Mouse (Mus musculus) liver, embryonic 14.5 days (tissue): ENCODE data around the gene Gm4858. TPM values are rescaled to one million over a fixed set of nuclear protein-coding genes. Genes with fewer than 3 reads are reported as not detected.
"Not testable (repeated sequence)": the region's sequence is repeated elsewhere in the genome, so short reads cannot be mapped to it uniquely, and the experiment has no call there.

ENCODE experiments used
- ATAC-seq: fragments of 200-750 bp; cut with Nextera tagmentation; 2 replicates; pipeline ENCODE4 v1.8.0; 2017; ENCODE audit warnings: moderate number of reproducible peaks, mild to moderate bottlenecking, moderate library complexity; ENCODE audit not compliant: insufficient read depth
- DNase-seq, 3 experiments: peaks; one replicate each; pipeline ENCODE4 v3.0.0-alpha.2; 2012 to 2013; ENCODE audit warnings: low read depth in 3 of 3, low spot score in 3 of 3
- H3K27ac ChIP-seq: fragments of 300-500 bp; sonication (generic); 2 replicates; pipeline ENCODE4 v1.5.1; 2014; ENCODE audit warnings: moderate library complexity, mild to moderate bottlenecking, control low read depth, inconsistent platforms
- H3K27me3 ChIP-seq: fragments of 300-500 bp; sonication (generic); 2 replicates; pipeline ENCODE4 v1.6.1; 2014; ENCODE audit warnings: mild to moderate bottlenecking, low read length, moderate library complexity; ENCODE audit not compliant: control insufficient read depth, insufficient read depth
- H3K36me3 ChIP-seq: fragments of 300-500 bp; sonication (generic); replicated peaks from 2 replicates; pipeline ENCODE4 v1.6.1; 2014; ENCODE audit warnings: low read depth; ENCODE audit not compliant: control insufficient read depth, insufficient read depth
- H3K4me1 ChIP-seq, 2 experiments: fragments of 200-500 bp in 1 of 2; fragments of 300-500 bp in 1 of 2; sonication (generic) in 1 of 2; replicated peaks; 2 replicates each; pipeline ENCODE4 v1.6.1; 2012 to 2014; ENCODE audit warnings: antibody characterized with exemption in 1 of 2, inconsistent platforms in 1 of 2, low read length in 1 of 2; ENCODE audit not compliant: control insufficient read depth in 2 of 2, insufficient read depth in 2 of 2
- H3K4me2 ChIP-seq: fragments of 300-500 bp; sonication (generic); 2 replicates; pipeline ENCODE4 v1.6.1; 2014; ENCODE audit warnings: low read depth, mild to moderate bottlenecking, control low read depth, moderate library complexity
- H3K4me3 ChIP-seq, 2 experiments: fragments of 200-500 bp in 1 of 2; fragments of 300-500 bp in 1 of 2; sonication (generic) in 1 of 2; 2 replicates each; pipeline ENCODE4 v1.5.1; 2012 to 2014; ENCODE audit warnings: low read depth in 2 of 2, low read length in 2 of 2, mild to moderate bottlenecking in 2 of 2, control low read depth in 1 of 2, inconsistent platforms in 1 of 2, moderate library complexity in 1 of 2; ENCODE audit not compliant: insufficient read depth in 1 of 2
- H3K9ac ChIP-seq: fragments of 300-500 bp; sonication (generic); replicated peaks from 2 replicates; pipeline ENCODE4 v1.6.1; 2014; ENCODE audit warnings: mild to moderate bottlenecking, control low read depth, moderate library complexity
- H3K9me3 ChIP-seq: fragments of 300-500 bp; sonication (generic); 2 replicates; pipeline ENCODE4 v1.6.1; 2016; ENCODE audit warnings: low read length, mixed read lengths; ENCODE audit not compliant: control insufficient read depth
- CTCF ChIP-seq: IDR thresholded peaks from 2 replicates; pipeline ENCODE4 v1.5.1; 2016; ENCODE audit warnings: antibody characterized with exemption, low read depth, control low read depth
- EP300 ChIP-seq: IDR thresholded peaks from 2 replicates; pipeline ENCODE4 v1.6.1; 2016; ENCODE audit warnings: antibody characterized with exemption, low read depth
- WGBS: fragments of 180-500 bp; shearing (Covaris S2); extraction: QIAGEN DNeasy Blood & Tissue Kit; methylation state at CpG from one replicate; pipeline ENCODE4 v1.1.7; 2014; ENCODE audit not compliant: insufficient replicate concordance; 5-methylcytosine and 5-hydroxymethylcytosine counted together
- polyA plus RNA-seq, 2 experiments: library from polyadenylated mRNA; depleted of rRNA in 1 of 2; stranded (reverse) in 1 of 2; unstranded in 1 of 2; fragments of >200 nt; fragmentation: Nextera tagmentation in 1 of 2; extraction: Ambion mirVana in 1 of 2; gene quantifications; 2 replicates each; pipeline versions ENCODE4 v1.2.1 to v1.2.3; 2012 to 2014

The Gm4858 gene
- polyA plus RNA-seq (2012; rRNA removed) (not detected in 2 replicates), polyA plus RNA-seq (2014; fragmentation: Nextera tagmentation; extraction: Ambion mirVana) (not detected in 2 replicates)

DNA sequence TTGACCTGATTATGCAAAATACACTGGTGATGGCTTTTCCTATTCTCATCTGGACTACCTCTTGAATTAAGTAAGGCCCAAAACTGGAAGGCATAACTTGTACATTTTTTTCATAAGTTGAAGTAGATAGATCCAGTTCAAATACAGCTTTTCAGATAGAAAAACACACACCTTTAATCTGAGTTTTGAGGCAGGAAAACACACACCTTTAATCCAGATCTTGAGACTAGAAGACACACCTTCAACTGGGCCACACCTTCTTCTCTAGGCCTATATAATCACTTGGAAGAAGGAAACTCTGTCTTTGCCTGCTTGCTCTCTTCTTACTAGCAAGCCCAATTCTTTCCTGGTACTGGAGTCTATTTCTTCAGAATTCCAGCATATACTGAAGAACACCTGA is at the start of gene Gm4858:
Gene Gm4858 (plus strand): TSS at position 301 of the 400 bp plus-strand sequence.
- H3K27me3 ChIP-seq, DNase-seq, H3K4me2 ChIP-seq, H3K27ac ChIP-seq, H3K4me3 ChIP-seq, H3K36me3 ChIP-seq, H3K9ac ChIP-seq, H3K9me3 ChIP-seq, H3K4me1 ChIP-seq, ATAC-seq: not testable (repeated sequence)

- Histone ChIP-seq H3K9me3 (no peaks in the 10 kb centered on the region), H3K36me3 (no peaks in the 10 kb centered on the region), H3K9ac (no peak within 1 kb of the TSS), H3K27ac (no peak within 1 kb of the TSS), H3K4me3 (no peak within 1 kb of the TSS), H3K4me1 (no peaks in the 10 kb centered on the region), H3K4me2 (no peak within 1 kb of the TSS), H3K27me3 (no peaks in the 10 kb centered on the region)
- no peak for DNase-seq
- TF ChIP-seq EP300, result no peak
- no peak for TF ChIP-seq CTCF
- 70% methylated on average over 2 of the region's 2 CpGs for WGBS
- ATAC-seq, result no peak
These were observed 49.7 kb upstream of the Gm4858 start, which contains the start of gene Lce1m for GRCm38 (mm10) chr3:93018960-93019359. Lce1m (minus strand) TSS chr3:93019060.

DNA sequence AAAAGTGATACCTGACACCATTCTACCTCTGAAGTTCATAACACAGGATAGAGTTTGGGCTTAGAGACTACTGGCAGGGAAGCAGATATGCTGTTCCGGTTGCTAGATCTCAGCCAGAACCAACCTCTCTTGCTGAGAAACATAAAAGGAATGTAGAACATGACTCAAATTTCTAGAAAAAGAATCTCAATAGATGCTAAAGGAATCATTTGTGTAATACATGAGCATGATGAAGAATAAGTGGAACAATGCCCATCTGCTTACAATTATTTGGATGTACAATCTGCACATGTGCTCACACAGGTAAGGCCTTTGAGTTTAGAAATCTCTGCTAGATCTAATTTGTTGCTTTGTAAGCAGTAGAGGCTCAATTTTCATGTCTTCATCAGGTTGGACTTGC is 47.5 kb upstream of the Gm4858 start:
- no peak overlapping the region for H3K27ac ChIP-seq
- H3K9me3 ChIP-seq, result no peaks in the 10 kb centered on the region
- no peaks in the 10 kb centered on the region for H3K4me1 ChIP-seq
- H3K4me2 ChIP-seq, result no peak overlapping the region
- no peak for ATAC-seq
- TF ChIP-seq CTCF (no peak), EP300 (no peak)
- H3K4me3 ChIP-seq, result no peak overlapping the region
- no peak for DNase-seq
- 69% methylated on average over 1 of the region's 1 CpGs for WGBS
- no peak overlapping the region for H3K9ac ChIP-seq
- no peaks in the 10 kb centered on the region for H3K36me3 ChIP-seq
- no peaks in the 10 kb centered on the region for H3K27me3 ChIP-seq

DNA sequence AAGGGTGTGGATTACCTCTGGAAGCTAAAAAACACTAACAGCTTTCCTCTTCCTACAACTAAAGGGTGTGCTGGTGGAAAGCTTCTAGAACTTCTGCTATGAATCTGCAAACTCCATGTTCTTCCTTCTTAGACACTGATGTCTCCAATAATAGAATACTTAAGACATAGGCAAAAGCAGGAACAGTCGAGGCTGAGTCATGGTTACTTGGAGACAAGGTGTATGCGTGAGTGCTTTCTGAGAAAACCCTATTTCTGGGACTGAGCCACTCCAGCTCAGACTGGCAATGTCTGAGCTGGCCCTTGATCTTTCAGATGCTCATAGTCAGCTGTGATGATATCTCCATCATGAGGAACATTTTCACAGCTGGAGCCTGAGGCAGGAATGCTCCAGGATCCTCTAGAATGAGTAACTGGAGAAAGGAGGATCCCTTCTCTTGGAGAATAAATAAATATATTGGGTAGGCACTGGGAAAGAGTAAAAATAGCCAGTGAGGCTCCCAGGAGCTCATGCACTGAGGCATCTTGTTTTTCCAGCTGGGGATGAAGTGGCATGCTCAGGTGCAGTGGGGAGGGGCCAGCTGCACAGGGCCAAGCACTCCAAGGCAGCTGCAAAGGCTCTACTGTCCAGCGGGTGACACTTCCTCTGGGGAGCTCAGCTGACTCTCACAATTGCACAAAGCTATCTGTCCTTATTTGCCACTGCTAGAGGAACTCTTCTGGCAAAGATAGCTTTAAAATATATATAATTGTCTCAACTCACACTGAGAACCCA is 45.0 kb upstream of the Gm4858 start:
- TF ChIP-seq EP300 (no peak), CTCF (no peak)
- DNase-seq (no peak), ATAC-seq (no peak)
- 53% methylated on average over 3 of the region's 3 CpGs for WGBS
- H3K9ac ChIP-seq, result no peak overlapping the region
- no peaks in the 10 kb centered on the region for H3K4me1 ChIP-seq
- no peak overlapping the region for H3K4me3 ChIP-seq
- H3K36me3 ChIP-seq, result no peaks in the 10 kb centered on the region
- H3K9me3 ChIP-seq, result no peaks in the 10 kb centered on the region
- H3K4me2 ChIP-seq, result no peak overlapping the region
- no peak overlapping the region for H3K27ac ChIP-seq
- no peaks in the 10 kb centered on the region for H3K27me3 ChIP-seq

DNA sequence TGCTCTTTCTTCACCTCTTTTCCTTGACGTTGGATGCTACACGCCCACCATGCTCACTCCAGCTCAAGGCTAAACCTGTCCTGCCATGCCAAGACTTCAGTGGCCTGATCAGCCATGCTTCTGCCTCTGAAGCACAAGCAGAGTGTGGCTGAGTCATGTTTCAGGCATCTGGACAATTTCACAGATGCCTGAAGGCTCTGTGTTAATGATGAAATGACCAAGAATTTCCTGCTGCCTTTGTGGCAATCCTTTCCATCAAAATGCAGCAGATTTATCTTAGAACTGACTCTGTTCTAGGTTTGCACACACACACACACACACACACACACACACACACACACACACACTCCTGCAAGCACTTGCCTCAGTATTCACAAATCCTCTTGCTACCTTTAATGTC is 43.1 kb upstream of the Gm4858 start:
- no peak for TF ChIP-seq EP300
- no peak for TF ChIP-seq CTCF
- no peak overlapping the region for H3K9ac ChIP-seq
- H3K36me3 ChIP-seq, result no peaks in the 10 kb centered on the region
- H3K27me3 ChIP-seq, result no peaks in the 10 kb centered on the region
- no peaks in the 10 kb centered on the region for H3K9me3 ChIP-seq
- WGBS, result 55% methylated on average over 2 of the region's 2 CpGs
- H3K27ac ChIP-seq, result no peak overlapping the region
- H3K4me3 ChIP-seq, result no peak overlapping the region
- DNase-seq (no peak), ATAC-seq (no peak)
- no peak overlapping the region for H3K4me2 ChIP-seq
- H3K4me1 ChIP-seq, result no peaks in the 10 kb centered on the region
